Mouse (Mus musculus): ENCODE measurements around the gene Fam131b. TPM values are rescaled to one million over a fixed set of nuclear protein-coding genes. Genes with fewer than 3 reads are reported as not detected.

Fam131b gene
- total RNA-seq, 2 experiments from 2014 or later: 2.2 TPM

DNA sequence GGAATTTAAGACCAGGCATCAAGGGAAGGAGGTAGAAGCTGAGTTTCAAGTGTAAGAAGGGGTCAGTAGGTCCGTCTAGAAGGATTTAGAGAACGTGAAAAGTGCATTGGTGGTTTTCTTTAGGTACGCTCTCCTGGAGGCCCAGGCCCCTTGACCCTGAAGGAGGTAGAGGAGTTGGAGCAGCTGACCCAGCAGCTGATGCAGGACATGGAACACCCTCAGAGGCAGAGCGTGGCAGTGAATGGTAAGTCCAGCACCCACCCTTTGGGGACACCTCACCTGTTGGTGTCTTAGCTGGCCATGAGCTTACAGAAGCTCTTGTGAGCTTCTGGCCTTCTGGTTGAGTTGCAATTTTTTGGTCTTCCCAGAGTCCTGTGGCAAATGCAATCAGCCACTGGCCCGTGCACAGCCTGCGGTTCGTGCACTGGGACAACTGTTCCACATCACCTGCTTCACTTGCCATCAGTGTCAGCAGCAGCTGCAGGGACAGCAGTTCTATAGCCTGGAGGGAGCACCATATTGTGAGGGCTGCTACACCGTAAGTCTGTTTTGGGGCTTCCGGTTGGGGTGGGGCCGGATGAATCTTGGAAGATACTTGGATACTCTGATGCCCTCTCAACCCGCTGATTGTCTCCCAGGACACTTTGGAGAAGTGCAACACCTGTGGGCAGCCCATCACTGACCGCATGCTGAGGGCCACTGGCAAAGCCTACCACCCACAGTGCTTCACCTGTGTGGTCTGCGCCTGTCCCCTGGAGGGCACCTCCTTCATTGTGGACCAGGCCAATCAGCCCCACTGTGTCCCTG lies 31.6 kb upstream of the Fam131b start:
- no peak for DNase-seq (ENCODE audit: low spot score in 2 of 2)

DNA sequence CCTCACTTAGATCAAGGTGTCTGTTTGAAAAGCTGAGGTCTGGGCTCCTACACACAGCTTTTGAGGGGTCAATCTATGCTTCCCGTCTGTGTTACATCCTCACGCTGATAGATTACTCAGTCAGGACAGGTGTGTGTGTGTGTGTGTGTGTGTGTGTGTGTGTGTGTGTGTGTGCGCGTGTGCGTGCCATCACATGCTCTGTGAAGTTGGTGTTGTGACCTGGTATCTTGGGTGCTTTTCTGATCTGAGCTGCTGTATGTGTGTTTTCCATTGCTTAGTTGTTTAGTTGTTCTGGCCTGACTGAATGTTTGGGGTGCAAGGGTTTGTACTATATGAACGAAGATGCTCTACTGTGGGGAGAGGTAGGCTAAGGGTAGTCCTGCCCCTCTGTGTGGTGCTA lies 30.9 kb upstream of the Fam131b start:
- no peak for DNase-seq (ENCODE audit: low spot score in 2 of 2)

DNA sequence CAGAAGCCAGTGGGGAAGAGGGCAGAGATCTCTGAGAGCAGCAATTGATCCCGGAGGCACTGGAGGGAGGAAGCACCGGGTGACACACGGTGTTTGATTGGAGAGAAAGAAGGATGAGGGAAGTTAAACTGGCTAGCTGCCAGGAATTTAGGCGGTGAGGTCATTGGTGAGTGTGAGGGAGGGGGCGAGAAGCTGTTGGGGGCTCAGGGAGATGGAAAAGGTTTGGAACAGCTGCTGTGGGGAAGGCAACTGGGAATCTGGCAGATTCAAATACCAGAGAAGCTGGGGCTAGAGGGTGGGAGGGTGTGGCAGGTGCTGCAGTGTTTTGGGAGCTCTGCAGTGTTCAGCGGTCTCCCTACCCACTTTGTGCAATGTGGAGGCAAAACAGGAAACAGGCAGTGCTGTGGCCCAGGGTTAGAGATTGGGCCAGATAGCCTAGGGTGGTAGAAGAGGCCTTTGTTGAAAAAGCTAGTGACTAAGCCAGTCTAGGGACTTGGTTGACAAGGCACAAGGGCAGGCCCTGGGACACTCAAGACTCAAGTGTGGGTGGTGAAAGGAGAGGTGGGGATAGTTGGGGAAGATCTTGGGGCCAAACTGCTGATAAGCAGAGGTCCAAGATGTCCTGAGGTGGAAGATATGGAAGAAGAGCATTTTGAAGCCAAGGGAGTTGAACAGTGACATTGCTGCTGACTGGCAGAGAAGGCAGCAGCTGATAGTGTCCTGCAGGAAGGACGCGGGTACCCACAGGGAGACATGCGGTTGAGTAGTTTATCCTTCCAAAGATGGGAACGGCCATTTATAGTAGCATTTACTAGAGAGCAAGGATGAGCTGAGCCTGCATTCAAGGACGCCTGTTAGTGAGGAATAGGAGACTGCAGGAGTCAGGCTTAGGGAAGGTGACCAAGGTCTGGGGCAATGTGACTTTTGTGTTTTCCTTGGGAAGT lies 29.9 kb upstream of the Fam131b start:
- peak in 1 of 2 experiments; percentile 58 for DNase-seq (ENCODE audit: low spot score in 2 of 2)

DNA sequence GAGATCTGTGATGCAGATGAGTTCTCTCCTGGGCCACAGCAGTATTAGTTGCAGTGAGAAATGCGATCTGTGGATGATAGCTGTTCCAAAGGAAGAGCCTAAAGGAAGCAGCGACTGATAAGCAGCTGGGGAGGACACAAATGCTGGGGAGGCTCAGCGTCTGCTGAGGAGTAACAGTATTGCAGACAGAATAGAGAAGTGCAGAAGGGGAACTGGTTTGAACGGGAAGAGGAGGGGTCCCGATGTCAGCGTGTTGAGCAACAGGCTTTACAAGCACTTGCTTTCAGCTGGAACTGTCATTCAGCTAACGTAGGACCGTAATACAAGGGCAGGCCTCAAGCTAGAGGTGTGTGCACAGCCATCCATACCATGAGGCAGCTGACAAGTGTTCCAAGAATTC lies 28.7 kb upstream of the Fam131b start:
- no peak for DNase-seq (ENCODE audit: low spot score in 2 of 2)

DNA sequence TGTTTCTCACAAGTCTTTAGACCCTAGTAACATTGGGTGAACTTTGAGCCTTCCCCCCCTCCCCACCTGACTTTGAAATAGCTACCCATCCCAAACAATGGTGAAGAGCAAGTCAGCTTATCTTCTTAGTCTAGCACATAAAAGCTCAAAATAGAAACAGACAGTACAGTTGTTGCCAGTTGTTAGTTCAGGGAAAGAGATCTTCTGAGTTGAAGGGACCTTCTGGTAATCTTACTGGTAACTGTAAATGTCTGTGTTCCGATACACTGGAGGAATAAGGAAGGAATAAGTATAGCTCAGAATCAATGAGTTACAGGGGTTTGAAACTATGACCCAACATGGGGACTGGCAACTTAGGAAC lies 28.0 kb upstream of the Fam131b start:
- DNase-seq (ENCODE audit: low spot score in 2 of 2): no peak

DNA sequence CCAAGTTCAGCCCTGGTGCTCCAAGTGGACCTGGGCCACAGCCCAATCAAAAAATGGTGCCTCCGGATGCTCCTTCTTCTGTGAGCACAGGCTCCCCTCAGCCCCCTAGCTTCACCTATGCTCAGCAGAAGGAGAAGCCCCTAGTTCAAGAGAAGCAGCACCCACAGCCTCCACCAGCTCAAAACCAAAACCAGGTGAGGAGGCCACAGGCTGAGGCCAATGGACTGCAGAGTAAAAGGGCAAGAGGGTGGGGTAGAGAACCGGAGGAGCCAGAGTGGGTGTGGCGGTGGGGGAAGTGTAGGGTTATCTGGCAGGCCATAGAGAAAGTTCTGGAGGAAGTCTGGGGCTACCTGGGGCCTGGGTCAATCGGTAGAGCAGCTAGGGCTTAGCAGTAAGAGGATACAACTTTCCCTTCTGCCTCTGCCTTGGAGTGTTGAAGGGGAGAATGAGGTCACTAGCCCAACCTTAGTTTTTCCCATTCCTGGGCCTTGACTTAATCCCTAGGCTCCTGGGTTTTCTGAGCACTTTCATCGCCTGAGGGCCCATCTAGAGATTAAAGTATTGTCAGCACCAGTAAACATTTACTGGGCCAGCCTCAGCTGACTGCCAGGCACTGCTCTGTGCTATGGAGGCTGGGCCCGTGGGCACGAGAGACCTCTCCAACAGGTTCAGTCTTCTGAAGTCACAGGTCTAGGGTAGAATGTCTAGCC lies 27.5 kb upstream of the Fam131b start:
- no peak for DNase-seq (ENCODE audit: low spot score in 2 of 2)

DNA sequence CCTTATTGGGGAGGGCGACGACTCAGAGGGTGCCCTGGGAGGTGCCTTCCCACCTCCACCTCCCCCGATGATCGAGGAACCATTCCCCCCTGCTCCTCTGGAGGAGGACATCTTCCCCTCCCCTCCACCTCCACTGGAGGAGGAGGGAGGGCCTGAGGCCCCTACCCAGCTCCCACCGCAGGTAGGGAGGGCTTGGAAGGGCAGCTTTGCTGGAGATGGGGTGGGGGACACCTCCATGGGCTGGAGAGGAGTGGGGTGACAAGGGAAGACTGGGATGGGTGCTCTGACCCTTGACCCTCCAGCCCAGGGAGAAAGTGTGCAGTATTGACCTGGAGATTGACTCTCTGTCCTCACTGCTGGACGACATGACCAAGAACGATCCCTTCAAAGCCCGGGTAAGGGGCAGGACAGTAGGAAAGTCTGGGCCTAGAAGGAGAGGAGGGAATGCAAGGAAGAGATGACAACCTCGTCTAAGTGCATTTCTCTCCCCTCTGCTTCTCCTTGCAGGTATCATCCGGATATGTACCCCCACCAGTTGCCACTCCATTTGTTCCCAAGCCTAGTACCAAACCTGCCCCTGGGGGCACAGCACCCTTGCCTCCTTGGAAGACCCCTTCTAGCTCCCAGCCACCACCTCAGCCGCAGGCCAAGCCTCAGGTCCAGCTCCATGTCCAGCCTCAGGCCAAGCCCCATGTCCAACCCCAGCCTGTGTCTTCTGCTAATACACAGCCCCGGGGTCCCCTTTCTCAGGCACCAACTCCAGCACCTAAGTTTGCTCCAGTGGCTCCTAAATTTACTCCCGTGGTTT lies 26.7 kb upstream of the Fam131b start:
- no peak for DNase-seq (ENCODE audit: low spot score in 2 of 2)

DNA sequence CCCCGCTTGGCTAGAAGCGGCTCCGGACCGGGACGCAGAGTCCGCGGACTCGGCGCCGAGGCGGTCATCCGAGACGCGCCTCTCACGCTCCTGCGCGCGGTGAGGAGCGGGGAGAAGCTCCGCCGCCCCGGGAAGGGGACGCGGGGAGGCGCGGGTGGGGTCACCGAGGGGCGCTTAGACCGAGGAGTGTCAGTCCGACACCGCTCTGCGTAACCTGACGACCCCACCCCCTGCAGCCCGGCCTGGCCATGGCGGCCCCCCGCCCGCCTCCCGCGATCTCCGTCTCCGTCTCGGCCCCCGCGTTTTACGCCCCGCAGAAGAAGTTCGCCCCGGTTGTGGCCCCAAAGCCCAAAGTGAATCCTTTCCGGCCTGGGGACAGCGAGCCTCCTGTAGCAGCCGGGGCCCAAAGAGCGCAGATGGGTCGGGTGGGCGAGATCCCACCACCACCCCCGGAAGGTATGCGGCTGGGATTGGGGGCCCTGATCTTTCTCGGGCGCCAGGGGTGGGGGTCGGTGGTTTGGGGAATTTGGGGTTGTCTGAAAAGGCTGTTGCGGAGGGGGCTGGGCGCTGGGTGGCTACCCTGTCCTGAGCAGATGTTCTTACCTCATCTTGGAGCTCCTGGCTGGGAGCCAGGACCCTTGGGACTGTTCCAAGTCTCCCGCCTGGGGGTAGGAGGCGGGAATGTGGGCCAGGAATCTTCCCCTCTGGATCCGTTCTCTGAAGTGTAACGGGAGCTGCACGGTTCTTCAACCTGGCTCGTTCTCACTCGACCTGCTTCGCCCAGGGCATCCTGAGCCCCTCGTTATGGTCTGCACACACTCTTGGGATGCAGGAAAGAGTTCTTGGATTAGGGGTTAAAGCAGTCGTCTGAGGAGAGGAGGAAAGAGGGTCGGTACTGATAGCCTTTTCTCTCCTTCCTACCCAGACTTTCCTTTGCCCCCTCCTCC lies 25.9 kb upstream of the Fam131b start:
- DNase-seq (ENCODE audit: low spot score in 2 of 2): peak; percentile 84 to 86

DNA sequence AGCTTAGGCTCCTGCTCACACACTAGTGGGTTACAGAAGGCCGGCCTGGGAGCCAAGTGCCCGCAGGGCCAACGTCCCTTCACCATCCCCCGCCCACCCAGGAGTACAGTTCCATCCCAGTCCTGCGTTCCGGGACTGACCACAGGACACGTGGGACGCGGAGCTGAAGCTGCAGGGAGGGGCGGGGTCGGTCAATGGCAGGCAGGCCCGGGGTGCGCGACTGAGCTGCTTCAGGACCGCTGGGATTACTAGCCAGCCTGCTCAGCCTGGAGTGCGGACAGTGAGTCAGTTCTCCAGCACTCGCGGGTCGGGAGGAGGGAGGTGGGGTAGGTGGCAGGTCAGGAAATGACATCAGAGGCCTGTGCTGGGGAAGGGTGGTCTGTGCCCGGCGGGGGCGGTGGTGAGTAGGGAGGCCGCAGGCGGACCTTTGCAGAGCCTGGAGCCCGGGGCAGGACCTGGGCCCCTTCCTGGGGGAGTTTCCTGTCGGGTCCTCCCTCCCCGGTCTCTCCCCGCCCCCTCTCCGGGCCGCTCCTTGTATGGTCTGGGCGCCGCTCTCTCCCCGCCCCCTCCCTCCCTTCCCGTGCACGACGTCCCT lies 25.1 kb upstream of the Fam131b start, which contains the start of gene Zyx:
Zyx (plus strand) TSS at position 205 of the 595 bp plus-strand sequence.
- DNase-seq (ENCODE audit: low spot score in 2 of 2): peak; percentile 90 to 94

DNA sequence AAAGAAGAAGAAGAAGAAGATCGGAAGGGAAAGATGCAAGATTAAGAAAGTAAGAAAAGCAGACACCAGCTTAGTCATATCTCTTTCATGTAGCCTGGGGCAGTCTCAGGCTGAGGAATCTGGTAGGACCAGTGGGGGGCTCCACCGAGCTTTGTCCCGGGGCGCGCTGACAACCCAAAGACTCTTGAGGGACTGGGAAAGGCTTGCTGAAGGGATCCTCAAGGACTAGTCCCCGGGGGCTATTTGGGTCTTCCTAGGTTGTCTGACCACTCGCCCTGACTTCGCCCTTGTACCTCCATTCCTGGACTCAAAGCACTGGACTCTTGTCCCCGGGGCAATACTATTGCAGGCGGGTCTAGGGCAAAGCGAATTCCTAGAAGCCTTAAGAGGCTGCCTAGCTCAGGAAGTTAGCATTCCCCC lies 24.6 kb upstream of the Fam131b start:
- DNase-seq (ENCODE audit: low spot score in 2 of 2): peak; percentile 59 to 71

DNA sequence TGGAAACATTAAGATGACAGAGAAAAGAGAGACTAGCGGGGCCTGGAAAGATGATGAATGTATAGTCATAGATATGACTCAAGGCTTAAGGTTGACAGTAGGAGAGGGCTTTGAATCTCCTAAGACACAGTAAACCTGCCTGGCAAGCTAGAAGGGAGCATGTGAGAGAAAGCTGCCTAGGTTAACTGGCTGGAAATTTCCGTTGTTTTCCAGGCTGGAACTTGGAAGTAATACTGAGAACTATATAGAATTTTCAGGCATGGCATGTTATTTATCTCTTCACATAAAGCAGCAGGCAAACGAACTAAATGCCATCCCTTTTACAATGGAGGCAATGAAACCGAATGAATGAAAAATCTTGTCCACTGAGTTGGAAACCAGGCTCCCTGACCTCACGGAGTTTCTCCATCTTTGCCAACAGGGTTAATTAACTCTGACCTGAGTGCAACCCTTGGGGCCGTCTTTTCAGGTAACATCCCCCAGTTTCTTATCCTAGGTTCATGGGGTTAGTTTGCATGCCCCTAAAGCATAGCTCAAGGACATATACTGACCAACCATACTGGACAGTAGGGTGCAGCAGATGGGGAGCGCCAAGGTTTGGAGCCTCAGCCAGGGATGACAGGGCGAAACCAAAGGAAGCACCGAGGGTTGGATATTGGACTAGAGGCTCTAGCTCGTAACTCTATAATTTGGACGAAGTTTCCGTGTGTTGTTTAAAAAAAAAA lies 24.0 kb upstream of the Fam131b start:
- DNase-seq (ENCODE audit: low spot score in 2 of 2): no peak

DNA sequence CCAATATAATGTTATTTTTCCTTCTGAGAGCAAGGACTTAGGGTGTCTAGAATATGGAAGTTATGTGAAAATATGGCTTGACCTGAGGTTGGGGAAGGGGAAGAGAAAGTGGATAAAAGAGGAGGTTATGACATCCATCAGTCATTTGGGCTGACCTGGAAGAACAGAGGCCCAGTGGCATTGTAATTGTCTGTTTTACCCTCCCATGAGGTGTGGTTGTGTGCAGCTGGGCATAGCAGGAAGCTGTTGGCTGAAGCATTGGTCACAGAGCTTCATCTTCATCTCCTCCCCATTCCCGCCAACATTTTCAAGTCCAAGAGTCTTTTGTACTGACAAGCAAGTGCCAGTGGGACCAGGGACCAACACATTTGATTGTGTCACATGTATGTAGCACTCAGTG lies 19.8 kb upstream of the Fam131b start:
- no peak for DNase-seq (ENCODE audit: low spot score in 2 of 2)

DNA sequence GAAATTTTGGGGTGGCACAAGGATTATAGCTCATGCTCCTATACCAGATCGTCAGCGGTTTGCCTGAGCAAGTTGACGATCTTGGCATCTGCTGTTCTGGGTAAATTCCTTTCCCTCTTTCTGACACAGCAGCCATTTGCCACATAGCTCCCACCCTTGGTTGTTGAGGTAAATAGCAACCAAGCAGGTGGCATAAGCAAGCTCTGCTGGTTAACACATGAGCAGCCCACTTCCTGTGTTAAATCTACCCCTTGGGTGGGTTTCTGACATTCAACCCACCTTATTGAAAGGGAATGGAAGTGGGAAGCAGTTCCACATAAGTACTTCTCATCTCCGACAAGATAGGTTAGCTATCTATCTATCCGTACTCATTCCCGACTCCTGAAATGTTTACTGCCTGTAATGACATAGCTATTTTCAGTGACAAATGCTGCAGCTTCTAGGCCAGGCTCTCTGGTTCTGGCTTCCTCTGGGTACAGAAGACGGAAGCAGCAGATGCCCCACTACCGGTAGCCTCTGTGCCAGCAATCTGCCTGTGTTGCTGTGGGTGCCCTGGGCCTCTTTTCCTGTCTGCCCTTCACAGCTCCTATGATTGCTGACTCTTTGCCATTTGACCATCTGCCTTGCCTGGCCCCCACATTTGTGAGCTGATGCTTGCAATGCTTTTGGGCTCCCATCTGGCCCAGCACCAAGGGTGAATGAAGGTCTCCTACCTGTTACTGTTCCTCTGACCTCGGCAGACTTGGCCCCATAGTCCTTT lies 19.1 kb upstream of the Fam131b start:
- DNase-seq (ENCODE audit: low spot score in 2 of 2): no peak

DNA sequence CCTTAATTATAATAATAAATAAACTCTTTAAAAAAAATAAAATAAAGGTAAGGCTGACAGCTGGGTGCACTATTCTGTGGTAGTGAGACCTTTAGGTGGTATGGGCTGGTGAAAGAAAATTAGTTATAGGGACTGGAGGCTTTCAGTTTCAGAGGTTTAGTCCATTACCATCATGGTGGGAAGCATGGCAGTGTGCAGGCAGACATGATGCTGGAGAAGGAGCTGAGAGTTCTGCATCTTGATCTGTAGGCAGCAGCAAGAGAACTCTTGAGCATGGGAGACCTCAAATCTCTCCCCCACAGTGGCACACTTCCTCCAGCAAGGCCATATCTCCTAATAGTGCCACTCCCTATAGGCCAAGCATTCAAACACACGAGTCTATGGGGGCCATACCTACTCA lies 17.7 kb upstream of the Fam131b start:
- no peak for DNase-seq (ENCODE audit: low spot score in 2 of 2)

DNA sequence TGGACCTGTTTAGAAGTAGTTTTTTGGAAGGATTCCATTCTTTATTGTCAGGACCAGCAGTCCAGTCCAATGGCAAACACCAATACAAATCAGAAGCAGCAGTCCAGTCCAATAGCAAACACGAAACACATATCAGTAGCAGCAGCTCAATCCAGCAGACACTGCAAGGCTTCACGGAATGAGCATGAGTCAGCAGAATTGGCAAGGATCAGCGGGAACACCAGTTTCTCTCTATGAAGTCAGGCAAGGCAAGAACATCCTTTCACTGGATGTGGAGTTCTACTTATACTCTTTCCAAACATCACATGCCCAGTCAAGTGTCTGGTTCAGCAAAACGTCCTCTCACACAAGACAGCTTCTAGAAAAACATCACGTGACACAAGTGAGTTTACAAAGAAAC lies 15.5 kb upstream of the Fam131b start:
- DNase-seq (ENCODE audit: low spot score in 2 of 2): no peak

DNA sequence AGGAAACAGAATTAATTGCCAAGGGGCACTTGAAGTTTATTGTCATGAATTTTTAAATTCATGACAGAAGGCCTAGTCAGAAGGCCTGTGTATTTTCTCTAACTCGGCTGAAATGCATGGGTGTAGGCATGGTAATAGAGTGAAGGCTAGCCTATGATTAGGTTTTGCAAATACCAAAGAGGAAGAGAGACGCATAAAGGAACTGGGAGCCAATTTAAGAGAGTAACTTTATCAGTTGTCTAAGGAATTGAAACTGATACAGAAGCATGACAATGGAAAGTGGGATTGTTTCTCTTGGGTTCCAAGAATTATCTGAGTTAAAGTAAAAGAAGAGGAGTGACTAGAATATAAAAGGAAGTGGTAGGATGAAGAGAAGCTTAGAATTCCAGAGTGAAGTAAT lies 14.7 kb upstream of the Fam131b start:
- no peak for DNase-seq (ENCODE audit: low spot score in 2 of 2)

DNA sequence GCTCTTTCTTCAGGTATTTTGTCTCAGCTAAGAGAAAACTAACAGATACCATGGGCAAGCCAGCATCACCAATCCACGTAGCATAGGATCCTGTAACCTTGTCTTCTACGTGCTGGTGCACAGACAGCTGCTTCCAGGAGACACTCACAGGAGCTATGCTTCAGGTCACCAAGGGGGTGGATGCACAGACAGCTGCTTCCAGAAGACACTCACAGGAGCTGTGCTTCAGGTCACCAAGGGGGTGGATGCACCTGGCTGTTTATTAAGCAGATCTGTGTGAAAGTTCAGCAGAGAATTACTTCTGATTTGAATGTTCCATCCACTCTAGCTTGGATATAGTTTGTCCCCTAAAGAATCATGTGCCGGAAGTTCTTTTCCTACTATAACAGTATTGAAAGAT lies 6.5 kb upstream of the Fam131b start:
- DNase-seq (ENCODE audit: low spot score in 2 of 2): no peak

DNA sequence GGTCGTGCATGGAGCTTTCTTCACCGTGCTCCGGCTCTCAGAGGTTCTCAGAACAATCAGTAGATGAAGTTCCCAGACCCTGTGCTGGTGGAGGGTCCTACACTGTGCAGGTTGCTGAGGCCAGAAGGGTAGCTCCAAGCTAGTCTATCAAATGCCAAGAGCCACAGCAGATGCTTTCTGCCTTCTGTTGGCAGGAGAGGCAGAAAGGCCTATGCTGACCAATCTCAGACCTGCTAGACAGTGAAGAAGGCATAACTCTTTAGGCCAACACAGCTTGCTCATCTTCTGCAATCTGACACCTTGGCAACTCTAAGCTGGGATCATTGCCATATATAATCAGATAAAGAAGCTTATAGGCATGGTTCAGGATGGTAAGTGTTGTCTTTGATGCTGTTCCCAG lies 5.8 kb upstream of the Fam131b start:
- DNase-seq (ENCODE audit: low spot score in 2 of 2): no peak
